Mouse (Mus musculus) neural tube, embryonic 15.5 days (tissue): Measurements from ENCODE around the gene Mphosph10. TPM values are rescaled to one million over a fixed set of nuclear protein-coding genes. Genes with fewer than 3 reads are reported as not detected.

Experiments used
- ATAC-seq: fragments of 200-750 bp; cut with Nextera tagmentation; 2 replicates; pipeline ENCODE4 v1.8.0; 2017; ENCODE audit warnings: mild to moderate bottlenecking, moderate TSS enrichment, moderate library complexity; ENCODE audit not compliant: low FRiP score
- H3K27ac ChIP-seq: fragments of 300-500 bp; sonication (generic); replicated peaks from 2 replicates; pipeline ENCODE4 v1.5.1; 2015; ENCODE audit warnings: mild to moderate bottlenecking, inconsistent platforms
- H3K27me3 ChIP-seq: fragments of 300-500 bp; sonication (generic); replicated peaks from 2 replicates; pipeline ENCODE4 v1.6.1; 2015; ENCODE audit warnings: inconsistent platforms
- H3K36me3 ChIP-seq: fragments of 300-500 bp; sonication (generic); 2 replicates; pipeline ENCODE4 v1.6.1; 2015; ENCODE audit warnings: inconsistent platforms
- H3K4me1 ChIP-seq: fragments of 300-500 bp; sonication (generic); 2 replicates; pipeline ENCODE4 v1.6.1; 2015; ENCODE audit warnings: inconsistent platforms
- H3K4me2 ChIP-seq: fragments of 300-500 bp; sonication (generic); 2 replicates; pipeline ENCODE4 v1.6.1; 2015; ENCODE audit warnings: inconsistent platforms, mild to moderate bottlenecking, moderate library complexity
- H3K4me3 ChIP-seq: fragments of 300-500 bp; sonication (generic); replicated peaks from 2 replicates; pipeline ENCODE4 v1.5.1; 2015; ENCODE audit warnings: mild to moderate bottlenecking, inconsistent platforms
- H3K9ac ChIP-seq: fragments of 300-500 bp; sonication (generic); replicated peaks from 2 replicates; pipeline ENCODE4 v1.6.1; 2015; ENCODE audit warnings: mild to moderate bottlenecking, inconsistent platforms
- H3K9me3 ChIP-seq: fragments of 300-500 bp; sonication (generic); replicated peaks from 2 replicates; pipeline ENCODE4 v1.6.1; 2016; ENCODE audit warnings: inconsistent platforms
- WGBS: fragments of 180-500 bp; shearing (Covaris S2); methylation state at CpG from one replicate; pipeline ENCODE4 v1.1.7; 2015; ENCODE audit warnings: mixed read lengths; 5-methylcytosine and 5-hydroxymethylcytosine counted together
- polyA plus RNA-seq: library from polyadenylated mRNA; unstranded; fragments of >200 nt; fragmentation: Nextera tagmentation; extraction: Ambion mirVana; gene quantifications from 2 replicates; pipeline ENCODE4 v1.2.1, GENCODE M21; 2015

Gene Mphosph10
- polyA plus RNA-seq, 1 experiment from 2014 or later: 25.2 TPM

- H3K36me3 ChIP-seq: peaks cover 20% of the 10 kb centered on the region
- H3K9ac ChIP-seq: no peak overlapping the region
- H3K27me3 ChIP-seq: no peaks in the 10 kb centered on the region
- peak overlapping the region; percentile 61; the same call in 1 of the 2 replicates for H3K4me2 ChIP-seq
- H3K27ac ChIP-seq: no peak overlapping the region
- H3K4me1 ChIP-seq: peaks cover 14% of the 10 kb centered on the region
- no peak overlapping the region for H3K4me3 ChIP-seq
- ATAC-seq: no peak
- WGBS: 92% methylated on average over 23 of the region's 23 CpGs
- H3K9me3 ChIP-seq: no peaks in the 10 kb centered on the region
Observed at GRCm38 (mm10) chr7:64371940-64372878, 19.9 kb downstream of the Mphosph10 start.

GRCm38 (mm10) chr7:64369841-64370240 is 22.2 kb downstream of the Mphosph10 start:
- whole genome bisulfite sequencing: 86% methylated on average over 6 of the region's 6 CpGs

DNA sequence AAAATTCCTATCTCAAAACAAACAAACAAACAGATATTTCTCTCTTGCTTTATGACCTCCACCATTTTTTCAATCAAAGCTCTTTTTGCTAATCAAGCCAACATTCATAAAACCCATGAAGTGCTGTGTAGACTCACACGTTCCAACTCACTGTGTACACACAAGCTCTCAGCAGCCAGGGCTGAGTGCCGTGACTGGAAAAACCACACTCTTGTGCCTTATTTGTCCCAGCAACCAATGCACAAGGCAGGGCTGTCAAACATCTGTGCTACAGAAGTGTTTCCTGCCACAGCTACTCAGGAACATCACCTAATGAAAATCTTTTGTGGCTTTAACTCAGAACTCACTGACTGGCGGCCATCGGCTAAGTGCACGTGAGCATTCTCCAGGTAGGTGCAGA is 26.2 kb downstream of the Mphosph10 start:
- Histone ChIP-seq H3K4me3 (no peak overlapping the region), H3K27ac (no peak overlapping the region), H3K36me3 (peaks cover 60% of the 10 kb centered on the region), H3K9me3 (no peaks in the 10 kb centered on the region), H3K4me1 (no peaks in the 10 kb centered on the region), H3K27me3 (no peaks in the 10 kb centered on the region), H3K4me2 (no peak overlapping the region), H3K9ac (no peak overlapping the region)
- 93% methylated on average over 5 of the region's 5 CpGs for WGBS
- ATAC-seq: no peak

More at GRCm38 (mm10) chr7:64369841-64370240, 22.2 kb downstream of the Mphosph10 start:
- ATAC-seq: no peak
- no peak overlapping the region for H3K4me2 ChIP-seq
- H3K4me1 ChIP-seq: peaks cover 14% of the 10 kb centered on the region
- no peaks in the 10 kb centered on the region for H3K27me3 ChIP-seq
- no peak overlapping the region for H3K27ac ChIP-seq
- H3K36me3 ChIP-seq: peaks cover 25% of the 10 kb centered on the region
- no peak overlapping the region for H3K9ac ChIP-seq
- H3K9me3 ChIP-seq: no peaks in the 10 kb centered on the region
- H3K4me3 ChIP-seq: no peak overlapping the region

- ATAC-seq: peak; percentile 62
- H3K27ac ChIP-seq: peak overlapping the region; percentile 56
- no peaks in the 10 kb centered on the region for H3K27me3 ChIP-seq
- H3K4me3 ChIP-seq: no peak overlapping the region
- no peaks in the 10 kb centered on the region for H3K9me3 ChIP-seq
- H3K4me2 ChIP-seq: no peak overlapping the region
- H3K4me1 ChIP-seq: no peaks in the 10 kb centered on the region
- peaks cover 71% of the 10 kb centered on the region for H3K36me3 ChIP-seq
- no peak overlapping the region for H3K9ac ChIP-seq
- 68% methylated on average over 3 of the region's 3 CpGs for WGBS
Observed at GRCm38 (mm10) chr7:64360586-64360945, 31.5 kb downstream of the Mphosph10 start.

- H3K4me3 ChIP-seq: no peak overlapping the region
- no peak overlapping the region for H3K4me2 ChIP-seq
- H3K4me1 ChIP-seq: no peaks in the 10 kb centered on the region
- H3K9me3 ChIP-seq: no peaks in the 10 kb centered on the region
- H3K9ac ChIP-seq: no peak overlapping the region
- H3K27me3 ChIP-seq: no peaks in the 10 kb centered on the region
- WGBS: 87% methylated on average over 20 of the region's 20 CpGs
- peaks cover 67% of the 10 kb centered on the region for H3K36me3 ChIP-seq
- 0 out of 2 replicates have a peak, but pooled peaks have one; percentile 42 for ATAC-seq
- H3K27ac ChIP-seq: peak overlapping the region; percentile 56; the same call in 1 of the 2 replicates
Observed at GRCm38 (mm10) chr7:64359943-64360585, 32.0 kb downstream of the Mphosph10 start.

DNA sequence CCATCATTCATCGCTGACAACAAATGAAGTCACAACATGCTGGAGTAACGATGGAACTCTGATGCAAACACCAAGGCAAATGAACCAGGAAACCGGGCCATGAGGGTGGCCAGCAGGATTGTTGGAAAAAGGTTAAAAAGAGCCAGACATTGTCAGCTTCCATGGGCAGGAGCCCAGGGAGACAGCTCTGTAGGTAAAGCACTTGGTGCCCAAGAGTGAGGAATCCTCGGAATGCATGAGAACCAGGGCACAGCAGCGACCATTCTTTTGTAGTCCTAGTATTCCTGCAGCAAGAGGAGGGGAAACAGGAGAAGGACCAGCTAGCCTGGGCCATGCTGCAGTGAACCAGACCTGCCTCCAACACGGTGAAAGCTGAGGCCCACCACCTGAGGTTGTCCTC is 33.4 kb downstream of the Mphosph10 start:
- no peaks in the 10 kb centered on the region for H3K4me1 ChIP-seq
- no peak for ATAC-seq
- H3K9ac ChIP-seq: no peak overlapping the region
- H3K9me3 ChIP-seq: no peaks in the 10 kb centered on the region
- no peak overlapping the region for H3K4me2 ChIP-seq
- WGBS: 82% methylated on average over 6 of the region's 6 CpGs
- no peak overlapping the region for H3K27ac ChIP-seq
- no peak overlapping the region for H3K4me3 ChIP-seq
- H3K27me3 ChIP-seq: no peaks in the 10 kb centered on the region
- H3K36me3 ChIP-seq: peaks cover 53% of the 10 kb centered on the region

GRCm38 (mm10) chr7:64357405-64357804 is 34.7 kb downstream of the Mphosph10 start:
- no peaks in the 10 kb centered on the region for H3K27me3 ChIP-seq
- no peak overlapping the region for H3K27ac ChIP-seq
- no peak overlapping the region for H3K9ac ChIP-seq
- ATAC-seq: peak; percentile 55; the same call in 1 of the 2 replicates
- 82% methylated on average over 9 of the region's 9 CpGs for WGBS
- no peak overlapping the region for H3K4me2 ChIP-seq
- no peaks in the 10 kb centered on the region for H3K4me1 ChIP-seq
- H3K4me3 ChIP-seq: no peak overlapping the region
- no peaks in the 10 kb centered on the region for H3K9me3 ChIP-seq
- H3K36me3 ChIP-seq: peaks cover 48% of the 10 kb centered on the region

DNA sequence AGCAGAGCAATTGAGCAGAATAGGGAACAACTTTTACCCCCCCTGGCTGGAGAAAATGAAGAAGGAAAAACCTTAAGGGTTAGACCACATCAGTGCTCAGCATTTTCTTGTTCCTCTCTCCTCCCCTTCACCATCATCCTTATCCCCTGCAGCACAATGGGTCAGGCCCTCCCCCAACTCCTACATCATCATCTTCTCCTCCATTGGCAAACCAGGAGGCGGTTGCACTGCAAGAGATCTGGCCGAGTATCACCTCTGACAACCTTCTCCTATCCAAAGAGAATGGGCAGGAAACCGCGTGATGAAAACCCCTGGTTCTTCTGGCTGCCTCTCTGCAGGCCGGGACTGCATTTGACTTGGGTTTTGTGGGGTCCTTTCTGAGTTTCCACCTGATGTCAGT is 35.4 kb downstream of the Mphosph10 start:
- 94% methylated on average over 5 of the region's 5 CpGs for whole genome bisulfite sequencing
- H3K9me3 ChIP-seq: no peaks in the 10 kb centered on the region

DNA sequence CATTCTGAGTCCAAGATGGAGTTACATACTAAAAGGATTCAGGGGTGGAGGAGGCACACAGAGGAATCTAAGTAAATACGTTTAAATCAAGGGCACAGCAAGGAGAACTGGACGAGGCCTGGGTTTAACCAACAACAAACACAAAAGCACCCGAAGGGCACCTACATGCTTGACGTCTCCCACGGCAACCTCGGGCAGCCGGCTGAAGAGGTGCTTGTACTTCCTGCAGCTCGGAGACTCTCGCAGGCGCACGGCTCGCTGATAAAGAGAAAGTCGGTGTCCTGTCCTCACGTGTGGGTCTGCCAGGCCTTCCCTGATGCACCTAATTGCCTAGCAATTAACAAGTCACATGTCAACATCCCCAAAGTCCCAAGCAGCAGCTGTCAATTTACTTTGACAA is 37.9 kb downstream of the Mphosph10 start:
- no peaks in the 10 kb centered on the region for H3K9me3 ChIP-seq
- no peaks in the 10 kb centered on the region for H3K27me3 ChIP-seq
- ATAC-seq: no peak
- no peak overlapping the region for H3K9ac ChIP-seq
- H3K4me3 ChIP-seq: no peak overlapping the region
- peaks cover 9% of the 10 kb centered on the region for H3K4me1 ChIP-seq
- H3K4me2 ChIP-seq: no peak overlapping the region
- peaks cover 36% of the 10 kb centered on the region for H3K36me3 ChIP-seq
- no peak overlapping the region for H3K27ac ChIP-seq
- WGBS: 26% methylated on average over 14 of the region's 14 CpGs

More for the DNA sequence above, 35.4 kb downstream of the Mphosph10 start:
- no peak for ATAC-seq
- Histone ChIP-seq H3K4me2 (no peak overlapping the region), H3K9ac (no peak overlapping the region), H3K4me1 (no peaks in the 10 kb centered on the region), H3K27ac (0 out of 2 replicates have a peak overlapping the region, but pooled peaks have one; percentile 9), H3K4me3 (no peak overlapping the region), H3K27me3 (no peaks in the 10 kb centered on the region), H3K36me3 (peaks cover 40% of the 10 kb centered on the region)

GRCm38 (mm10) chr7:64351087-64351486 is 41.0 kb downstream of the Mphosph10 start:
- Histone ChIP-seq H3K36me3 (peaks cover 27% of the 10 kb centered on the region; the same call in 1 of the 2 replicates), H3K4me3 (no peak overlapping the region), H3K4me2 (no peak overlapping the region), H3K27ac (peak overlapping the region; percentile 73), H3K4me1 (peaks cover 11% of the 10 kb centered on the region), H3K9ac (no peak overlapping the region), H3K27me3 (no peaks in the 10 kb centered on the region), H3K9me3 (no peaks in the 10 kb centered on the region)
- peak; percentile 79 for ATAC-seq
- WGBS: 60% methylated on average over 4 of the region's 4 CpGs

- no peaks in the 10 kb centered on the region for H3K27me3 ChIP-seq
- H3K36me3 ChIP-seq: peaks cover 27% of the 10 kb centered on the region; the same call in 1 of the 2 replicates
- no peaks in the 10 kb centered on the region for H3K9me3 ChIP-seq
- peak overlapping the region; percentile 30; the same call in 1 of the 2 replicates for H3K27ac ChIP-seq
- ATAC-seq: peak; percentile 57; the same call in 1 of the 2 replicates
- H3K9ac ChIP-seq: no peak overlapping the region
- H3K4me2 ChIP-seq: no peak overlapping the region
- 82% methylated on average over 15 of the region's 15 CpGs for WGBS
- peaks cover 11% of the 10 kb centered on the region for H3K4me1 ChIP-seq
- H3K4me3 ChIP-seq: no peak overlapping the region
Observed at GRCm38 (mm10) chr7:64349147-64349861, 42.8 kb downstream of the Mphosph10 start.
